Mouse (Mus musculus): ENCODE measurements at regions not wholly inside any gene's neighbourhood (a gene's known extent, or its start where the extent isn't known, plus 50 kb on each side); places are given as distances from the start of the nearest gene placed in this dataset.
A peak's percentile ranks its signal among the peaks of the same experiment; 100 is the strongest.

DNA sequence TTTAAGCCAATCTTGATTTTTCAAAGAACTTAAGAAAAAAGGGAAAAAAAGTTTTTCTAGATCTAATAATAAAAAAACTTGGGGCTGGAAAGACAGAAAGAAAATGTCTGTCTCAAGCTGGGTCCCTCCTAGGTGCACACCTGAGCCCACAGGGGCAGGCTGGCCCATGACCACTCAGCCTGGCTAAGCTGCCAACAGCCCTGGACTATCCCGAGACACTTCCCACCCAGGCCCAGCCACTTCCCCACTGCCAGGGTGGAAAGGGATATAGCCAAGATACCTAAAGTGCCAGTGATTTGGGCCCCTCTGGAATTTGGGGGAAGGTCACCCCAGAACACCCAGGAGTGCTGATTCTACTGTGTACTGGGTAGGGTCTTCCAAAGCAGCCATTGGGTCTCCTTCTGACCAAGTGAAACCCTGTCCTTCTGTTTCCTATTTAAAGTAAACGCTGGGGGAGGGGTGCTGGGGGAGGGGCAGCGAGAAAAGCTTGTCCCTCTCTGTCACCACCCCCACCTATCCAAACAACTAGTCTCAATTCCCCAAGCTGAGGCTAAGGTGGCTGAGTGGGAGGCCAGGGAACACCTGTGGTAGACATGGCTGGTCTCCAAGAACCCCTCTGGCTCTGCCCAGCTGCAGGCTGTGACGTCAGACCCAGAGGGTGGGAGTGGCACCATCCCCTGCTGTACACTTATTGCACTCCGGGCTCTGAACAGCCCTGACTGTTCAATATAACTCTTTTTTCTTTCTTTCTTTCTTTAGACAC is 62.6 kb downstream of the Mcfd2 start:
- WGBS: 53% methylated on average over 5 of the region's 5 CpGs
- no peak overlapping the region for H3K27ac ChIP-seq (ENCODE audit: low read depth, low read length)
- ATAC-seq (no peak), DNase-seq (ENCODE audit: low spot score) (no peak)
- no peak overlapping the region for H3K4me2 ChIP-seq (ENCODE audit: low read length)
- no peaks in the 10 kb centered on the region for H3K9me3 ChIP-seq (replicated peaks; ENCODE audit: control insufficient read depth, low read length)
- H3K36me3 ChIP-seq (ENCODE audit: control insufficient read depth, insufficient read depth, low read length): no peaks in the 10 kb centered on the region
- no peak overlapping the region for H3K4me3 ChIP-seq (ENCODE audit: low read depth, low read length)
- H3K4me1 ChIP-seq (ENCODE audit: control insufficient read depth, insufficient read depth, low read length): peaks cover 7% of the 10 kb centered on the region; the same call in 1 of the 2 replicates
- no peaks in the 10 kb centered on the region for H3K27me3 ChIP-seq (replicated peaks; ENCODE audit: control insufficient read depth, insufficient read depth, low read length)
- H3K9ac ChIP-seq (ENCODE audit: low read length): no peak overlapping the region

DNA sequence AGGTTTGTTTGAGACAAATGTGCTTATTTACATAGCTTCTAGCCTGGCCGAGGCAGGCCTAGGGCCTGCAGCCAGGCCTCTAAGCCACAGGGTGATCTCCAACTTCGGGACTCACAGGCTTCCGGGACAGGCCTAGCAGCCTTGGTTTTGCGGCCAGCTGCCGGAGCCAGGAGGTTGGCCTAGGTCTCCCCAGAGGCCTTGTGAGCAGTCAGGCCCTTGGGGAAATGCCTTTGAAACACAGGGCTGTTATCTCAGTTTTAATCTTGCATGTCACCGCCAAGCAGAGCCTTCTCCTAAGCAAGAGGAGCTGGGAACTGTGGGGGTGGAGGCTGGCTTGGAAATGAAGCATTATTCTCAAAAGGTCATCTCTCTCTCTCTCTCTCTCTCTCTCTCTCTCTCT is 63.2 kb downstream of the Mcfd2 start:
- ATAC-seq (no peak), DNase-seq (ENCODE audit: low spot score) (no peak)
- Histone ChIP-seq H3K27ac (ENCODE audit: low read depth, low read length) (no peak overlapping the region), H3K9me3 (replicated peaks; ENCODE audit: control insufficient read depth, low read length) (no peaks in the 10 kb centered on the region), H3K4me1 (ENCODE audit: control insufficient read depth, insufficient read depth, low read length) (peaks cover 7% of the 10 kb centered on the region; the same call in 1 of the 2 replicates), H3K4me2 (ENCODE audit: low read length) (no peak overlapping the region), H3K9ac (ENCODE audit: low read length) (no peak overlapping the region), H3K36me3 (ENCODE audit: control insufficient read depth, insufficient read depth, low read length) (no peaks in the 10 kb centered on the region), H3K27me3 (replicated peaks; ENCODE audit: control insufficient read depth, insufficient read depth, low read length) (no peaks in the 10 kb centered on the region), H3K4me3 (ENCODE audit: low read depth, low read length) (no peak overlapping the region)
- WGBS: 47% methylated on average over 6 of the region's 6 CpGs

DNA sequence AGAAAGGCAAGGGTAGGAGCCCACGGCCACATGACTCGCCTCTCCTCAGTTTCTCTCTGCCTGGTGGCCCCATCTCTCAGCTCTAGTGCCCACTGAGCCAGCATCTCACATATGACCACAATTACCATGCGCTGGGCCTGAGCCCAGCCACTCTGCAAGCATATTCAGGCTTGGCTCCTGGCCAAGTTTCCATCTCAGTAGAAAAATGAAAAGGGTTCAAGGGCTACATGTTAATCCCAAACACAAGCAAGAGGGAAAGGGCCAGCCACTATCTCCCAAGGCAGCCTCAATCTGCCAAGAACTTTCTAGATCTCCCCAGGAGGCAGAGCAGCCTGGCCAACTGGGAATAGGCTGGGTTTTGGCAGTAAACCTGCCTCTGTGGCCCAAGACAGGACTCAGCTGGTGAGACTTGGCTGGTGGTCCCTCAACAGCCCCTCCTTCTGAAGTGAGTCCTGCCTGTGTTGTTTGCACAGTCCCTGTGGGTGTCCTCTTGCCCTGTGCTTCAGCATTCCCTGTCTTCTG is 65.0 kb downstream of the Mcfd2 start:
- no peaks in the 10 kb centered on the region for H3K36me3 ChIP-seq (ENCODE audit: control insufficient read depth, insufficient read depth, low read length)
- H3K9ac ChIP-seq (ENCODE audit: low read length): no peak overlapping the region
- H3K4me1 ChIP-seq (ENCODE audit: control insufficient read depth, insufficient read depth, low read length): peaks cover 7% of the 10 kb centered on the region; the same call in 1 of the 2 replicates
- H3K27ac ChIP-seq (ENCODE audit: low read depth, low read length): peak overlapping the region; percentile 60; the same call in 1 of the 2 replicates
- peak; percentile 72 for ATAC-seq
- H3K27me3 ChIP-seq (replicated peaks; ENCODE audit: control insufficient read depth, insufficient read depth, low read length): no peaks in the 10 kb centered on the region
- DNase-seq (ENCODE audit: low spot score): peak; percentile 73
- no peak overlapping the region for H3K4me3 ChIP-seq (ENCODE audit: low read depth, low read length)
- H3K9me3 ChIP-seq (replicated peaks; ENCODE audit: control insufficient read depth, low read length): no peaks in the 10 kb centered on the region
- 56% methylated on average over 3 of the region's 3 CpGs for WGBS
- H3K4me2 ChIP-seq (ENCODE audit: low read length): no peak overlapping the region

DNA sequence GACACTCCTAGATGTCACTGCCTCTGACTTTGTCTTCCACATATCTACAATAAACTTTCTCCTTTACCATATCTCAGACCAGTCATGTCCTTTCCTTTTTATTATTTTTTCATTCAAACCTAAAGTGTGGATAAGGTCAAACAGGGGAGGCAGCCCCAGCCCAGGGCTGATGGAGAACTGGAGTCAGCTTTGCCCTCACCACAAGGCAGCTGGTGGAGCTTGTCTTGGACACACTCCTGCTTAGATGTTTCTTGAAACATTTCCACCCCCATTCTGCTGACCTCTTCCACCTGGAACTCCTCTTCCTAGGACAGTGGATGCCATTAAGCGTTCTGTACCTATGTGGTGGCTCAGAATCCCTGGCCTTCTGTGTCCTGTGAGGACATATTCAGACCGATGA is 65.6 kb downstream of the Mcfd2 start:
- H3K9me3 ChIP-seq (replicated peaks; ENCODE audit: control insufficient read depth, low read length): no peaks in the 10 kb centered on the region
- no peak for ATAC-seq
- H3K9ac ChIP-seq (ENCODE audit: low read length): no peak overlapping the region
- WGBS: 94% methylated on average over 2 of the region's 2 CpGs
- no peak overlapping the region for H3K27ac ChIP-seq (ENCODE audit: low read depth, low read length)
- peaks cover 7% of the 10 kb centered on the region; the same call in 1 of the 2 replicates for H3K4me1 ChIP-seq (ENCODE audit: control insufficient read depth, insufficient read depth, low read length)
- H3K36me3 ChIP-seq (ENCODE audit: control insufficient read depth, insufficient read depth, low read length): no peaks in the 10 kb centered on the region
- no peak overlapping the region for H3K4me3 ChIP-seq (ENCODE audit: low read depth, low read length)
- no peak for DNase-seq (ENCODE audit: low spot score)
- no peak overlapping the region for H3K4me2 ChIP-seq (ENCODE audit: low read length)
- no peaks in the 10 kb centered on the region for H3K27me3 ChIP-seq (replicated peaks; ENCODE audit: control insufficient read depth, insufficient read depth, low read length)

DNA sequence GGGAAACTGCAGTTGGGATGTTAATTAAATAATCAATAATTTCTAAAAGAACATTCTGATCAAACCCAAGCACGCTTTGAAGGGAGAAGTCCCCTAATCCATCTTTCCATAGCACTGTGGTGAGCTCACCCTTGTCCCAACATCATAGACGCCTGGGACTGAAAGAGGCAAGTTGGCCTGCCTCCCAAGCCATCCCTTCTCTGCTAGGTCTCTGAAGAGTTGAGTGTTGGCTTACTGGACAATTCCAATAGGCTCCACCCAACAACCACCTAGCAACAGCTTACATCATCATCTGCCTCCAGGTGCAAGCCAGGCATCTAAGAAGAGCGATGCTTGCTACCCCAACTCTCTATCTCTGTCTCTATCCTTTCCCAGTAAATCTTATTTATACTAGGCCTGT is 66.6 kb downstream of the Mcfd2 start:
- ATAC-seq: no peak
- no peak for DNase-seq (ENCODE audit: low spot score)
- no peak overlapping the region for H3K4me3 ChIP-seq (ENCODE audit: low read depth, low read length)
- peaks cover 7% of the 10 kb centered on the region; the same call in 1 of the 2 replicates for H3K4me1 ChIP-seq (ENCODE audit: control insufficient read depth, insufficient read depth, low read length)
- no peaks in the 10 kb centered on the region for H3K36me3 ChIP-seq (ENCODE audit: control insufficient read depth, insufficient read depth, low read length)
- no peak overlapping the region for H3K4me2 ChIP-seq (ENCODE audit: low read length)
- H3K27me3 ChIP-seq (replicated peaks; ENCODE audit: control insufficient read depth, insufficient read depth, low read length): no peaks in the 10 kb centered on the region
- no peak overlapping the region for H3K27ac ChIP-seq (ENCODE audit: low read depth, low read length)
- H3K9me3 ChIP-seq (replicated peaks; ENCODE audit: control insufficient read depth, low read length): no peaks in the 10 kb centered on the region
- H3K9ac ChIP-seq (ENCODE audit: low read length): no peak overlapping the region
- 85% methylated on average over 3 of the region's 3 CpGs for WGBS

DNA sequence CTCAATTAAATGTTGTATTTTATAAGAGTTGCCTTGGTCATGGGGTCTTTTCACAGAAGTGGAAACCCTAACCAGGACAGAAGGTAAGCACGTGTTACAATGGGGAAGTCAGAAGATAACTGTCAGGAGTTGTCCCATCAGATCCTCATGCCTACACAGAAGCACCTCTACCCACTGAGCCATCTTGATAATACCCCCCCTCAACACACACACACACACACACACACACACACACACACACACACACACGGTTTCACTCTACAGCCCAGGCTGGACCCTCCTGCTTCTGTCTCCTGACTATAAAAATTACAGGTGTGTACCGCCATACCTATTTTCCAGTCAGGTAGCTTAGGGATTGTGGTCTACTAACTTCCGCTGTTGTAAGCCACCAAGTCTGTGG is 68.3 kb downstream of the Mcfd2 start:
- H3K27me3 ChIP-seq (replicated peaks; ENCODE audit: control insufficient read depth, insufficient read depth, low read length): no peaks in the 10 kb centered on the region
- WGBS: 91% methylated on average over 4 of the region's 4 CpGs

DNA sequence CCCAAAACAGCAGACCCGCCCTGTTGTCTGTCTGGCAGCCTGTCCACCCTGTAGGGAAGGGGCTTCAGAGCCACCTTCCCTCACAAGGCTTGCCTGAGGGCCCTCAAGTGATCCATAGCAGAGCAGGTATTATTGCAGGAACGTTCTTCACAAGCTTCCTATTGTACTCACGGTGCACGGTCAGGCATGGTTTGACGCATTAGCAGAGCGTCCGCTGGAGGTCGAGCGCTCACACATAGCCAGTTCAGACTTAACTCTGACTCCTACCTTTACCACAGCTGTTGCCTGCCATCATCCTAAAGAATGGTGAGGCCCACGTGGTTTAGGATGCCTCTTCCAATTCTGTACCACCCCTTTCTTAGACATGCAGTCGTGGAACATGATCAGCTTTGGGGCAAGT is 71.1 kb downstream of the Mcfd2 start:
- Histone ChIP-seq H3K4me1 (ENCODE audit: control insufficient read depth, insufficient read depth, low read length) (no peaks in the 10 kb centered on the region), H3K4me2 (ENCODE audit: low read length) (no peak overlapping the region), H3K27me3 (replicated peaks; ENCODE audit: control insufficient read depth, insufficient read depth, low read length) (no peaks in the 10 kb centered on the region), H3K9me3 (replicated peaks; ENCODE audit: control insufficient read depth, low read length) (no peaks in the 10 kb centered on the region), H3K9ac (ENCODE audit: low read length) (no peak overlapping the region), H3K4me3 (ENCODE audit: low read depth, low read length) (no peak overlapping the region), H3K27ac (ENCODE audit: low read depth, low read length) (no peak overlapping the region), H3K36me3 (ENCODE audit: control insufficient read depth, insufficient read depth, low read length) (no peaks in the 10 kb centered on the region)
- WGBS: 71% methylated on average over 11 of the region's 11 CpGs
- DNase-seq (ENCODE audit: low spot score) (no peak), ATAC-seq (no peak)

More for the DNA sequence above, 68.3 kb downstream of the Mcfd2 start:
- Histone ChIP-seq H3K4me1 (ENCODE audit: control insufficient read depth, insufficient read depth, low read length) (peaks cover 7% of the 10 kb centered on the region; the same call in 1 of the 2 replicates), H3K9ac (ENCODE audit: low read length) (no peak overlapping the region), H3K36me3 (ENCODE audit: control insufficient read depth, insufficient read depth, low read length) (no peaks in the 10 kb centered on the region), H3K27ac (ENCODE audit: low read depth, low read length) (no peak overlapping the region), H3K4me3 (ENCODE audit: low read depth, low read length) (no peak overlapping the region), H3K4me2 (ENCODE audit: low read length) (no peak overlapping the region), H3K9me3 (replicated peaks; ENCODE audit: control insufficient read depth, low read length) (no peaks in the 10 kb centered on the region)
- no peak for DNase-seq (ENCODE audit: low spot score)
- ATAC-seq: no peak

DNA sequence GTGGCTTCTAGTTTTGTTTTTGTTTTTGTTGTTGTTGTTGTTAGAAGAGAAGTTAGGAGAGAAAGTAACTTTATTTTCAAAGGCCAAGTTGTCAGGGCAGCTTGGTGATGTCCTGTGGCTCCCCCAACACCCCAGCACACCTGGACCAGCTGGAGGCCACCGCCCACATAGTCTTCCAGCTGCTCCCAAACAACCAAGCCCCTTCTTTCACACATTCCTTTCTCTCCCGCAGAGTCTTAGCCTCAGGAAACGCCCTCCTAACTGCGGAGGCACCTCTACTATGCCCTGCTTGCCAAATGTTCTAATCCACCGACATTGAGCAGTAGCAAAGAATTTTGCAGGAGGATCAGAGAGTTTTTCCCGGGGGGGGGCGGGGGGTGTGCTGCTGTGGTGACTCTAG is 72.3 kb downstream of the Mcfd2 start:
- H3K4me2 ChIP-seq (ENCODE audit: low read length): no peak overlapping the region
- DNase-seq (ENCODE audit: low spot score) (no peak), ATAC-seq (no peak)
- H3K9me3 ChIP-seq (replicated peaks; ENCODE audit: control insufficient read depth, low read length): no peaks in the 10 kb centered on the region
- H3K4me3 ChIP-seq (ENCODE audit: low read depth, low read length): no peak overlapping the region
- 15% methylated on average over 7 of the region's 7 CpGs for WGBS
- no peaks in the 10 kb centered on the region for H3K27me3 ChIP-seq (replicated peaks; ENCODE audit: control insufficient read depth, insufficient read depth, low read length)
- H3K9ac ChIP-seq (ENCODE audit: low read length): no peak overlapping the region
- H3K4me1 ChIP-seq (ENCODE audit: control insufficient read depth, insufficient read depth, low read length): no peaks in the 10 kb centered on the region
- no peak overlapping the region for H3K27ac ChIP-seq (ENCODE audit: low read depth, low read length)
- H3K36me3 ChIP-seq (ENCODE audit: control insufficient read depth, insufficient read depth, low read length): no peaks in the 10 kb centered on the region

DNA sequence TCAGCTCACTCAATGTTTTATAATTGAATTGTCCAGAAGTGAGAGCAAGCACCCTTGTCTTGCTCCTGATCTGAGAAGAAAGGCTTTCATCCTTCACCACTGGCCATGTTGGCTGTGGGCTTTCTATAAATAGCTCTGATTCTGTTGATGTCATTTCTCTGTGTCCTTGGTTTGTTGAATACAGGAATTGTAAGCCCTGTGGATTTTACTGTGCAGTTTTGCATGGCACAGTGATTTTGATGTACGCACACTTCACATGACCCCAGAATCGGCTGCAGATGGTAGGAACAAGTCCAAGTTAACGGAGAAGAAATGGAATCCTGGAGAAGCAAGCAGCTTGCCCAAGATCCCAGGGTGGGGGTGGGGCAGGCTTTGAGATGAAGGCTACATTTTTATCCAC is 76.1 kb downstream of the Mcfd2 start:
- no peaks in the 10 kb centered on the region for H3K27me3 ChIP-seq (replicated peaks; ENCODE audit: control insufficient read depth, insufficient read depth, low read length)
- no peak overlapping the region for H3K27ac ChIP-seq (ENCODE audit: low read depth, low read length)
- DNase-seq (ENCODE audit: low spot score) (no peak), ATAC-seq (no peak)
- no peak overlapping the region for H3K4me3 ChIP-seq (ENCODE audit: low read depth, low read length)
- H3K4me1 ChIP-seq (ENCODE audit: control insufficient read depth, insufficient read depth, low read length): no peaks in the 10 kb centered on the region
- H3K9ac ChIP-seq (ENCODE audit: low read length): no peak overlapping the region
- WGBS: 77% methylated on average over 3 of the region's 3 CpGs
- no peaks in the 10 kb centered on the region for H3K36me3 ChIP-seq (ENCODE audit: control insufficient read depth, insufficient read depth, low read length)
- no peak overlapping the region for H3K4me2 ChIP-seq (ENCODE audit: low read length)
- H3K9me3 ChIP-seq (replicated peaks; ENCODE audit: control insufficient read depth, low read length): no peaks in the 10 kb centered on the region

Measured in forebrain, embryonic 14.5 days (tissue).